Mouse (Mus musculus) liver, adult 2 months (tissue): ENCODE measurements around the gene Vcan.

ENCODE experiments used
- CTCF ChIP-seq: fragments of 200-500 bp; IDR thresholded peaks from 2 replicates; pipeline ENCODE4 v1.5.1; 2011; ENCODE audit warnings: low read depth, low read length, control low read depth
- POLR2A ChIP-seq: fragments of 200-500 bp; IDR thresholded peaks from 2 replicates; pipeline ENCODE4 v1.6.1; 2011; ENCODE audit warnings: low read length, control low read depth; ENCODE audit not compliant: insufficient read depth; ENCODE audit errors: extremely low read depth

GRCm38 (mm10) chr13:89756347-89756746 is 14.0 kb upstream of the Vcan start:
- no peak for TF ChIP-seq POLR2A
- no peak for TF ChIP-seq CTCF
